Mouse (Mus musculus): ENCODE data around the gene Npas2. TPM values are rescaled to one million over a fixed set of nuclear protein-coding genes. Genes with fewer than 3 reads are reported as not detected.

Npas2 gene
- polyA plus RNA-seq, 1 experiment from 2014 or later, result 1.3 TPM

DNA sequence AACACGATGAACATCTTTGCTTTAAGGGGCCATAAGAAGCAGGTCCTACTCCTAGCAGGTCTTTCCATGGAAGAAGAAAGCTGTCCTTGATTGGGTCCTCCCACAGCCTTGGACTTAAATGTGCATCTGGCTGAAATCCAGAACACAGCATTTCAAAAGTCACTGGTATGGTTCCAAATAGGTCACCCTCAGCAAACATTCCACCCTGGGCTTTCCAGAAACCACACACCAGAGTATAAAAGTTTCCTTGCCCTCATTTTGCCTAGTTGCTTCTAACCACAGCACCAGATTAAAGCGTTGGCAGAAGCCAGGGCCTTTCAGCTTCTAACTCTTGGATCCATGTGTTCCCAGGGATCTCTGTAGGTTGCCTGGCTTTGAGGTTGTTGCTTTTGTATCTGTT lies 124.4 kb downstream of the Npas2 start:
- no peaks in the 10 kb centered on the region for H3K9me3 ChIP-seq (ENCODE audit: control insufficient read depth, low read length)
- no peak overlapping the region for H3K9ac ChIP-seq (ENCODE audit: low read length)
- no peaks in the 10 kb centered on the region for H3K27me3 ChIP-seq (ENCODE audit: control insufficient read depth, insufficient read depth, low read length)
- H3K36me3 ChIP-seq (ENCODE audit: control insufficient read depth, insufficient read depth, low read length), result no peaks in the 10 kb centered on the region
- H3K27ac ChIP-seq (replicated peaks in 1 of 2; ENCODE audit: control insufficient read depth in 1 of 2, insufficient read depth in 1 of 2, low read depth in 2 of 2, low read length in 2 of 2), result no peak overlapping the region
- ATAC-seq (ENCODE audit: insufficient number of reproducible peaks, insufficient read depth, low FRiP score, low read depth), result no peak
- WGBS, result 82% methylated on average over 2 of the region's 2 CpGs
- no peak overlapping the region for H3K4me2 ChIP-seq (ENCODE audit: low read length)
- peaks cover 7 to 8% of the 10 kb centered on the region in 2 experiments; a peak in 3 of 4 replicates for H3K4me1 ChIP-seq (ENCODE audit: control insufficient read depth in 2 of 2, insufficient read depth in 2 of 2, low read length in 2 of 2)
- no peak overlapping the region for H3K4me3 ChIP-seq (ENCODE audit: control insufficient read depth in 1 of 2, insufficient read depth in 1 of 2, low read depth in 1 of 2, low read length in 2 of 2)

DNA sequence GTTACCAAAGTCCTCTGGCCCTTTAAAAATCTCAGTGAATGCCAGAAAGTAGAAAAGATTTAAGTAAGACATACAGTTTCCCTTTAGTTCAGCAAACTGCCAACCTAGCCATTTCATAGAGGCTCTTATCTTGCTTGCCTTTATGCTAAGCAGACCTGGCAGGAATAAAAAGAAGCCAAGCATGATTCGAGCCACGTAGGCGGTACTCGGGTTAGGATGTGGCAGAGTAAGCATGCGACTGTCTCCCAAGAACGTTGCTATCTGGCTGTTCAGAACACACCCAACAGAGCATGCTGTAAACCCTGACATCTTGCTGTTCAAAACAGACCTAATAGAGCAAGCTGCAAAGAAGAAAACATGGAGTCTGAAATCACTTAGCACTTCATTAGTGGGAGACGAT lies 125.3 kb downstream of the Npas2 start:
- H3K27me3 ChIP-seq (ENCODE audit: control insufficient read depth, insufficient read depth, low read length), result no peaks in the 10 kb centered on the region
- ATAC-seq (ENCODE audit: insufficient number of reproducible peaks, insufficient read depth, low FRiP score, low read depth), result no peak
- WGBS, result 54% methylated on average over 7 of the region's 7 CpGs

DNA sequence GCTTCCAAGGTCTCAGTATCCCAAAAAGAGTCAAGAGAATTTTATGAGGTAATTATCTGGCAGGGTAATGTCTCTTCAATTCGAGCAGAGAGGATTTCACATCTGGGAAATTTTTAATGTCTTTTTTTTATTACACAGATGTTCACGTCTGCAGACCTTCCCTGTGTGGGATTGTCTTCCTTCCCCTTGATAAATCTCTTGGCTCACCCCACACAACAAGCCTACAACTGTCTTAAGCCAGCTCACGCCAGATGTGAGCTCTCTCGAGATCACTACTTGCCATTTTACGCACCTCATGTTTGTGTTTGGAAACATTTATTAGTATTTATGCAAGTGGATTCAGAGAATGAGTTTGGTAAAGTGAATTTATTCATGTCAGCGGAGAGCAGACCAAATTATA lies 128.4 kb downstream of the Npas2 start:
- H3K4me1 ChIP-seq (ENCODE audit: control insufficient read depth in 2 of 2, insufficient read depth in 2 of 2, low read length in 2 of 2), result peaks cover 9 to 10% of the 10 kb centered on the region in 2 experiments
- no peaks in the 10 kb centered on the region for H3K36me3 ChIP-seq (ENCODE audit: control insufficient read depth, insufficient read depth, low read length)
- no peaks in the 10 kb centered on the region for H3K27me3 ChIP-seq (ENCODE audit: control insufficient read depth, insufficient read depth, low read length)
- H3K9ac ChIP-seq (ENCODE audit: low read length), result no peak overlapping the region
- 69% methylated on average over 6 of the region's 6 CpGs for WGBS
- H3K9me3 ChIP-seq (ENCODE audit: control insufficient read depth, low read length), result no peaks in the 10 kb centered on the region
- no peak for ATAC-seq (ENCODE audit: insufficient number of reproducible peaks, insufficient read depth, low FRiP score, low read depth)
- no peak overlapping the region for H3K4me2 ChIP-seq (ENCODE audit: low read length)
- no peak overlapping the region for H3K4me3 ChIP-seq (ENCODE audit: control insufficient read depth in 1 of 2, insufficient read depth in 1 of 2, low read depth in 1 of 2, low read length in 2 of 2)
- H3K27ac ChIP-seq (replicated peaks in 1 of 2; ENCODE audit: control insufficient read depth in 1 of 2, insufficient read depth in 1 of 2, low read depth in 2 of 2, low read length in 2 of 2), result no peak overlapping the region

More for the DNA sequence above, 125.3 kb downstream of the Npas2 start:
- H3K4me2 ChIP-seq (ENCODE audit: low read length), result no peak overlapping the region
- no peaks in the 10 kb centered on the region for H3K9me3 ChIP-seq (ENCODE audit: control insufficient read depth, low read length)
- H3K9ac ChIP-seq (ENCODE audit: low read length), result no peak overlapping the region
- no peaks in the 10 kb centered on the region for H3K36me3 ChIP-seq (ENCODE audit: control insufficient read depth, insufficient read depth, low read length)
- no peak overlapping the region for H3K27ac ChIP-seq (replicated peaks in 1 of 2; ENCODE audit: control insufficient read depth in 1 of 2, insufficient read depth in 1 of 2, low read depth in 2 of 2, low read length in 2 of 2)
- H3K4me1 ChIP-seq (ENCODE audit: control insufficient read depth in 2 of 2, insufficient read depth in 2 of 2, low read length in 2 of 2), result peaks cover 7 to 8% of the 10 kb centered on the region in 2 experiments; a peak in 3 of 4 replicates
- H3K4me3 ChIP-seq (ENCODE audit: control insufficient read depth in 1 of 2, insufficient read depth in 1 of 2, low read depth in 1 of 2, low read length in 2 of 2), result no peak overlapping the region

DNA sequence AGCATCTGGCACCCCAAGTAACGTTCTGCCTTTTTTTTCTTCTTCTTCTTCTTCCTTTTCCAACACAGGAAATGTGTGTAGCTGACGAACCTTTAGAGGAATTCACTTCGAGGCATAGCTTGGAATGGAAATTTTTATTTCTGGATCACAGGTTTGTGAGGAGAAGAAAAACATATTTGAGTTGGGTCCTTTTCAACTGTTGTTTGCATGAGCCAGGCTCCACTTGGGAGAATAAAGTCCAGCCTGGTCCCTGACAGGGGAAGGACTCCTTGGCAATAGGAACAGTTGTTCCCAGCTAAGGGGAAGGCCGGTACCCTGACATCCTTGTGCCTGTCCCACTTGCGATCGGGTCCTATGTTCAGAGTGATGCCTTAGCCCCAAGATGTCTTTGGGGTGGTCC lies 131.7 kb downstream of the Npas2 start:
- Histone ChIP-seq H3K4me2 (ENCODE audit: low read length) (no peak overlapping the region), H3K27ac (replicated peaks in 1 of 2; ENCODE audit: control insufficient read depth in 1 of 2, insufficient read depth in 1 of 2, low read depth in 2 of 2, low read length in 2 of 2) (no peak overlapping the region), H3K9ac (ENCODE audit: low read length) (no peak overlapping the region), H3K4me3 (ENCODE audit: control insufficient read depth in 1 of 2, insufficient read depth in 1 of 2, low read depth in 1 of 2, low read length in 2 of 2) (no peak overlapping the region), H3K27me3 (ENCODE audit: control insufficient read depth, insufficient read depth, low read length) (no peaks in the 10 kb centered on the region), H3K9me3 (ENCODE audit: control insufficient read depth, low read length) (no peaks in the 10 kb centered on the region), H3K4me1 (ENCODE audit: control insufficient read depth in 2 of 2, insufficient read depth in 2 of 2, low read length in 2 of 2) (peaks cover 11 to 21% of the 10 kb centered on the region in 2 experiments), H3K36me3 (ENCODE audit: control insufficient read depth, insufficient read depth, low read length) (no peaks in the 10 kb centered on the region)
- WGBS, result 79% methylated on average over 6 of the region's 6 CpGs
- no peak for ATAC-seq (ENCODE audit: insufficient number of reproducible peaks, insufficient read depth, low FRiP score, low read depth)

DNA sequence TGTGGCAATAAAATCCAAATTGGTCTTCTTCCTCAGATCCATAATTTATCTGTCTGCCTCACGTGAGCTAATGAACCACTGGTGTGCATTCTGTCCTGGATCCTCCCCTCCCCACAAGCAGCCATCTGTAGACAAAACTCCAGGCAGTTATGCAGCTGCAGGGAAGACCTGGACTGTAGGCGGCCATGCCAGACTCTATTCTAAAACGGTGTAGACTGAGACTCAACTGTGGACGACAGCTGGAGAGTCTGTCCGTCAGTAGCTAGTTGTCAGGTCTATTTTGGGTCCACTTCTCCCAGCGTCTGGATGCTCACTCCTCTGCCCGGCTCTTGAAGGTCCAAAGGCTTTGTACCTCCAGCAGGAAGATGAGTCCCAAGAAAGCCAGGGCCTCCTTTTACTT lies 134.0 kb downstream of the Npas2 start:
- Histone ChIP-seq H3K4me2 (ENCODE audit: low read length) (no peak overlapping the region), H3K9me3 (ENCODE audit: control insufficient read depth, low read length) (no peaks in the 10 kb centered on the region), H3K36me3 (ENCODE audit: control insufficient read depth, insufficient read depth, low read length) (no peaks in the 10 kb centered on the region), H3K9ac (ENCODE audit: low read length) (no peak overlapping the region), H3K4me1 (ENCODE audit: control insufficient read depth in 2 of 2, insufficient read depth in 2 of 2, low read length in 2 of 2) (peaks cover 21 to 42% of the 10 kb centered on the region in 2 experiments), H3K27me3 (ENCODE audit: control insufficient read depth, insufficient read depth, low read length) (no peaks in the 10 kb centered on the region), H3K4me3 (ENCODE audit: control insufficient read depth in 1 of 2, insufficient read depth in 1 of 2, low read depth in 1 of 2, low read length in 2 of 2) (no peak overlapping the region), H3K27ac (replicated peaks in 1 of 2; ENCODE audit: control insufficient read depth in 1 of 2, insufficient read depth in 1 of 2, low read depth in 2 of 2, low read length in 2 of 2) (0 out of 4 replicates have a peak overlapping the region, but pooled peaks of 1 of the 2 experiments have one; percentile 24)
- 38% methylated on average over 7 of the region's 7 CpGs for WGBS
- no peak for ATAC-seq (ENCODE audit: insufficient number of reproducible peaks, insufficient read depth, low FRiP score, low read depth)

DNA sequence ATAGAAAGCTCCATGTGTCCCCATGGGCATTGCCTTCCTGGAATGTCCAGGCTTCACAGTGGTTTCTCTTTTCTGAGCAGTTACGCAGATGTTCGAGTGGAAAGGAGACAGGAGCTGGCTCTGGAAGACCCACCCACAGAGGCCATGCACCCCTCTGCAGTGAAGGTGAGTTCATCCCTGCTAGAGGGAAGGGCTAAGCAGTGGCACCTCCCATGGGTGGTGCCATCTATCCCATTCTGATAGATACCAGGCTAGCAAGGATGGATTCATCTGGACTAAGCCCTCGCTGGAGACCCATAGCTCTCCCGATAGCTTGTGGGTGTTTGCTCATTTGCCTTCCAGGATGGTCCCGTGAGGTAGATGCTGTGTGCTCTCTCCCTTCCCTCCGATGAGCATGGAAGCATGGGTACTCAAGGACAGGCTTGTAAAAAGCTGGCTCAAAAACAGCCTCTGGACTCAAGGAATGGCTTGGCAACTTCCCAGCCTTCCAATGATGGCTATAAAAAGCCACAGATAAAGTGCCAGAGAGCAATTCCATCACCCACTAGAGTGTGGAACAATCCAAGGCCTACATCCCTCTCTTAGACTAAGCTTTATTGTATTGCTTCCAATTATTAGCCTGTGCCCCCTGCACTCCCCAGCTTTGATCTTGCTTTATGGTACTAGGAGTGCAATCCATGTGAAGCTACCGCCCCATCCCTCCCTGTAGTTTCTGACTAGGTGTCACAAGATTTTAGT lies 137.5 kb downstream of the Npas2 start:
- no peaks in the 10 kb centered on the region for H3K27me3 ChIP-seq (ENCODE audit: control insufficient read depth, insufficient read depth, low read length)
- ATAC-seq (ENCODE audit: insufficient number of reproducible peaks, insufficient read depth, low FRiP score, low read depth), result peak; percentile 19
- H3K4me2 ChIP-seq (ENCODE audit: low read length), result 0 out of 2 replicates have a peak overlapping the region, but pooled peaks have one; percentile 4
- no peak overlapping the region for H3K4me3 ChIP-seq (ENCODE audit: control insufficient read depth in 1 of 2, insufficient read depth in 1 of 2, low read depth in 1 of 2, low read length in 2 of 2)
- peaks cover 23 to 48% of the 10 kb centered on the region in 2 experiments for H3K4me1 ChIP-seq (ENCODE audit: control insufficient read depth in 2 of 2, insufficient read depth in 2 of 2, low read length in 2 of 2)
- no peak overlapping the region for H3K9ac ChIP-seq (ENCODE audit: low read length)
- H3K36me3 ChIP-seq (ENCODE audit: control insufficient read depth, insufficient read depth, low read length), result no peaks in the 10 kb centered on the region
- peak overlapping the region; percentile 71 to 80 for H3K27ac ChIP-seq (replicated peaks in 1 of 2; ENCODE audit: control insufficient read depth in 1 of 2, insufficient read depth in 1 of 2, low read depth in 2 of 2, low read length in 2 of 2)
- no peaks in the 10 kb centered on the region for H3K9me3 ChIP-seq (ENCODE audit: control insufficient read depth, low read length)
- 64% methylated on average over 7 of the region's 7 CpGs for WGBS

DNA sequence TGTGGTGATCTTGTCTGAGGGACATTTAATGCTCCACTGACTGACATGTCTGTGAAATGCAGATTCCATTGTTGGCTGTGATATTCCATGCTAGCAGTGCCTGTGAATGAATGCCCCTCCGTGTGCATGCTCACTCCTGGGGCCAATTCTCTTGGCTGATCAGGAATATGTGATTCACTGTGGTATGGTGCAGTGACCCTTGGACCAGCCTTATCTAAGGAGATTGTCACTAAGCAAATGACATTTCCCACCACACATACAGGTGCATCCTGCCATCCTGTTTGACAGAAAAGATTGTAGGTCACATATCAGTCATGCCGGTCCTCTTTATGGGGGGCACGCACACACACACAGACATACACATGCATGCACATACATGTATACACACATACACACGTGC lies 138.9 kb downstream of the Npas2 start:
- Histone ChIP-seq H3K27ac (replicated peaks in 1 of 2; ENCODE audit: control insufficient read depth in 1 of 2, insufficient read depth in 1 of 2, low read depth in 2 of 2, low read length in 2 of 2) (no peak overlapping the region), H3K27me3 (ENCODE audit: control insufficient read depth, insufficient read depth, low read length) (no peaks in the 10 kb centered on the region), H3K4me2 (ENCODE audit: low read length) (no peak overlapping the region), H3K9me3 (ENCODE audit: control insufficient read depth, low read length) (no peaks in the 10 kb centered on the region), H3K4me1 (ENCODE audit: control insufficient read depth in 2 of 2, insufficient read depth in 2 of 2, low read length in 2 of 2) (peaks cover 18 to 46% of the 10 kb centered on the region in 2 experiments), H3K4me3 (ENCODE audit: control insufficient read depth in 1 of 2, insufficient read depth in 1 of 2, low read depth in 1 of 2, low read length in 2 of 2) (no peak overlapping the region), H3K36me3 (ENCODE audit: control insufficient read depth, insufficient read depth, low read length) (no peaks in the 10 kb centered on the region), H3K9ac (ENCODE audit: low read length) (no peak overlapping the region)
- 73% methylated on average over 4 of the region's 4 CpGs for WGBS
- no peak for ATAC-seq (ENCODE audit: insufficient number of reproducible peaks, insufficient read depth, low FRiP score, low read depth)

Data from heart, embryonic 14.5 days (tissue).